Mouse (Mus musculus) c-Kit-positive CD71-positive TER-119-positive erythroid progenitor cells, embryonic 14.5 days (primary cell): ENCODE results near the gene 6430628N08Rik.

Experiments
- DNase-seq: peaks from one replicate; pipeline ENCODE4 v3.0.0-alpha.2; 2013; ENCODE audit warnings: low spot score

Gene 6430628N08Rik

DNA sequence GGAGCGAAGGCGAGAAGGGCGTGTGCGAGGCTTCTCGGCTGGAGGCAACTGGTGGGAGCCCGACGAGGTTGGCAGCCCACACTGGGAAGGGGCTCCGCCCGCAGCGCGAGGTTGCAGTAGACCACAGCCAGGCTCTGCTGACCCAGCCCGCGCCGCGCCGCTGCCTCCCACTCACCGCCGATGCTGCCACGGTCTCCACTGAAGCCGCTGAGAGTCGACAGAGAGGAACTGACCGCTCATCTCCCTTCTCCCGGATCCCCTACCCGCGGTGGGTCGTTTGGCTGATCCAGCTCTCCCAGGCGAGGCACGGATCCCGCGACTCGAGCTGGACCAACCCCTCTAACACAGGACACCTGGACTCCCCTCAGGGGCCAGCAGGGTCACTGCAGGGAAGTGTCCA lies at the start of gene 6430628N08Rik:
Gene 6430628N08Rik (plus strand): TSS at position 113 of the 400 bp plus-strand sequence.
- DNase-seq: no peak

DNA sequence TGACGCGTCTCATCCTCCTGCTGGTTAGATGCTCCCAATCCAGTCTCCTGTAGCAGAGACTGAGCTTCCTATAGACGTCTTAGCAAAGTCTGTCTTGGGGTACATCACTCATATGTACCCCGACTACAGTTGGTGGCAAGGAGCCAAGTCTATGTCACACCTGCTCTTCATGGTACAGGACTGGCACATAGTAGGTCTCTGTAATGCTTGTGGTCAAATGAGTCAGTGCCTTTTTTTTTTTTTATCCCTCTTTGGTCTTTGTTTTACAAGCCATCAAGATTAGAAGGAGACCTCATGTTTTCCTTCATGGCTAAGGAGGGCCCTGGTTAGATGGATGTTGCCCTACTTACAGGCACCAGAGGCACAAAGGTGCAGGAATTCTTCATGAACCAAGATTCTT lies 49.6 kb upstream of the 6430628N08Rik start:
- no peak for DNase-seq

DNA sequence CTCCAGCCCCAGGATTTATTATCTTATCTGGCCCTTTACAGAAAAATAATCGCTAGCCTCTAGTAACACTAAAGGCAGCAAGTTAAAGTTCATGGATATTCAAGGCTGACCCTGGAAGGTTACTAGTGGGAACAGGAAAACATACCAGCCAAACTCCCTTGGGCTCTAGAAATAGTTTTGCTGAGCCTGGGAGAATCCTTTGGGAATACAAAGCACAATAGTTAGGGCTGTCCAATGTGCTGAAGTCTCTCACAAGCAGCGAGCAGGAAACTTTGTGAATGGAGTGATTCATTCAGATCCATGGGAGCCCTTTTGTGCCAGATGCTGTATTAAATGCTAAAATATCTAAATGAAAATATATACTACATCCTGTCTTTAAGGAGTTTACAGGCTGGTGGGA lies 43.8 kb upstream of the 6430628N08Rik start:
- no peak for DNase-seq

DNA sequence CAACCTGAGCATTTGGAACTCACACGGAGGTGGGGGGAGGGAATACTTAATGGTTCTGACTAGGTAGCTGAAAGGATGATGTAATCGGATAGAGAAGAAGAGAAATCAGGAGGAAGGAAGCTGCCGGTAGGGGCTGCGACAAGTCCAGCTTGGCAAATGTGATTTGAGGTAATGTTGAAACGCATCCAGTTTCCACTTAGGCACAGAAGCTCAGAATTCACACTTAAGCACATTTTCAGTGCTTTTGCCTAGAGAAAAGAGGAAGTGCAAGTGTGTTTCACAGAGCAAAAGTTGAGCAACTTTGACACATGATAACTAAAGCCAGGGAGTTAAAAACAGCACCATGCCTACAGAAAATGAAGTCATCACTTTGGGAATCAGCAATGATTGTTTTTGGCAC lies 43.1 kb upstream of the 6430628N08Rik start:
- no peak for DNase-seq

DNA sequence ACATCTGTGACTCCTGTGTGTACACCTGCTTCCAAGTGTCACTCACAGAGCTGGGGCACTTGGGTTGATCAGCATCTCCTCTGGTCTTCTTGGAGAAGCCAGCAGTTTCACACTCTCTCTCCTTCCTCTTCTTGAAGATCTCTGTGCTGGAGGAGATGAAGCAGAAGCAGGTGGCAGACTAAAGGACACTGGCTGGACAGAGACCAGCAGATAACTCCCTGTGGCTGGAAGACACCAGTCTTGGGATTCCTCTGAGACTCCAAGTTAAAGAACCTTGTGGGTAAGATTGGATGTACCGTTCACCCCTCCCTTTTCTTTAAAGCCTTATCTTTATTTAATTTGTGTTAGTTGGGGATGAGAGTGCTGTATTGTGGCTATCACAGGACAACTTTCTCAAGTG lies 42.4 kb upstream of the 6430628N08Rik start:
- peak; percentile 41 for DNase-seq

DNA sequence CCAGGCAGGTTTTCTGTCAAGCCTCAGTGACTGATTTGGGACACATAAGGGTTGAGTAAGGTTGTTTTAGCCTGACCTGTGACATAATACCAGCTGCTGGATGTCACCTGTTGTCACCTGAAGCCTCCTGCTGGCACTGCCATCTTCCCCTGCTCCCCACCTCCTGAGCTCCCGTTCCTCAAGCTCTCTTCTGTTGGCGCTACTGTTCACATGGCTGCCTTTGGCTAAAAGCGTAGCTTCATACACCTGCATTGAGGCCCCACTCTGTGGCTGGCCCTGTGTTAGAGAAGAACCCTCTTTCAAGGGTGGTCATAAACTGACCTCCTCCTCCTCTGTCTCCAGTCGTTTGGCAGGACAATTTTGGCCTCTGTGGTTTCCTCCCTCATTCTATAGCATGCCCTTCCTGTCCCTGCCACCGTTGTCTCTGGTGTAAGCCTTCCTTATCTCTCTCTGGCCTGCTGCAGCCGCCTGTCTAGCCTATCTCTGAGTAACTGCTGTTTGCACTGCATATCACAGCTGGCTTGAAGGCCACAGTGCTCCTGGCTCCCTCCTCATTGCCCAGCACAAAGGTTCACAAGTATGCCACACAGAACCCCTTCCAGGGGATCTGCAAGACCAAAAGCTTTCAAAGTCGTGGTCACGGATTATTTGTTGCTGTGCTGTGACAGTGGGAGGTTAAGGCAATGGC lies 41.3 kb upstream of the 6430628N08Rik start:
- DNase-seq: peak; percentile 87

DNA sequence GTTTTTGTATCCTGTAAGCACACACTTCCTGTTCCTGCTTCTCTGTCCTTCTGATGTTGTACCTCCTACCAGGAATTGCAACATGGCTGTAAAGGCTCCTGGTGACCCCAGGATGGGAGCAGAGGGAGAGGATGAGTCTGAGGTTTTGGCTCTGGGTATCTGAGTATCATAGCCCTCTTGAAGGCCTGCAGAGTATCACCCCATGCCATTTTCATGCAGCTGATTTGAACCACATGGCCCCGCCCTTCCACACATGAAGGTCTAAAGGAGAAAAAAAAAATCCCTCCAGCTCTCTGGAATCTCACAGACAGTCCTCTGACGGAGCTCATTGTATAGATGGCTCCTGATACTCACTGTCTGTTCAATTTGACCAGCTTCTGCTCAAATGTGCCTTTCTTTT lies 40.4 kb upstream of the 6430628N08Rik start:
- DNase-seq: no peak

DNA sequence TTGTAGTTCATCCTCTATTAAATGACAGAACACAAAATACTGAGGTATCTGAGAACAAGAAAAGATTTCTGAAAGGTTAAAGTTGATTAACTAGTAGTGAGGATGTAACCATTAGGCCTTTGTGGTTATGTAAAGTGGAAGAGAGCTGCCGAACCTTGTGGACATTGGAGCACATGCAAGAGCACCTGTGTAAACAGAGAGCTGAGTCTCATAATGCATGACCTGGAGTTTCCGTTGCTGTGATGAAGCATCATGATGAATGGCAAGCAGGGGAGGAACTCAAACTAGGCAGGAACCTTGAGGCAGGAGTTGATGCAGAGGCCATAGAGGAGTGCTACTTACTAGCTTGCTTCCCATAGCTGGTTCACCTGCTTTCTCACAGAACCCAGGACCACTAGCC lies 39.8 kb upstream of the 6430628N08Rik start:
- DNase-seq: no peak

DNA sequence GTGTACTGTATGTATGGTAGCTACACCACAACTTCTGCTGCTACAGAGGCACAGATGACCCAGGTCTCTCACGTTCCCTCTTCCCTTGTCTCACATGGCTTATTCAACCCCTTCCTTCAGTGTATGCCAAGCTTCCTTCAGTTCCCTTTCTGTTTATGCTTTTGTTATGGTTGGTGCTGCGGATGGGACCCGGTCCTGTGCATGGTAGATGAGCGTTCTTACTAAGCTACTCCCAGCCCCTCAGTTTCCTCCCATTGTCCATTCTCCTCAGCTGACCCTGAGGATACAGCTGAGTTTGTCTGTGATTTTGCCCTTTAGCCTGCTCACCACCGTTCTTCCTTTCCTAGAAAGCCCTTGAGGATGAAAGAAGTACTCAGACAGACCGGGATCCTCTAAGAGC lies 38.9 kb upstream of the 6430628N08Rik start:
- no peak for DNase-seq

DNA sequence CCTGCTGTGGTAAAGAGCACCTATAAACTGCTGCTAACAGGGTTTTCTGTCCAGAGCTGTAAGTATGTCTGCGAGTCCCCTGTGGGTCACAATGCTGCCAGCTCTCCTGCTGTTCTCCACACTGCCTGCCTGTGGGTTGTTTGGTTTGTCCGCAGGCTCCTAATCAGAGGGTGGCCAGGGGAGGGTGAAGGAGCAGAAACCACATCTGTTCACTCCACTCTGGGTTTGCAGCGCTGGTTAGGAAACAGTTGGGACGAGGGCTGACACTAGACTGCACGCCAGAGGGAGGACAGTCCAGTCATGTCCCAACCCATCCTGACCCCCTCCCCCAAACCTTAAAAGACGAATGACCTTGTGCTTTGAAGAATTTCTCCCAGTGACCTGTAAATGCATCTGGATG lies 35.4 kb upstream of the 6430628N08Rik start:
- DNase-seq: no peak

DNA sequence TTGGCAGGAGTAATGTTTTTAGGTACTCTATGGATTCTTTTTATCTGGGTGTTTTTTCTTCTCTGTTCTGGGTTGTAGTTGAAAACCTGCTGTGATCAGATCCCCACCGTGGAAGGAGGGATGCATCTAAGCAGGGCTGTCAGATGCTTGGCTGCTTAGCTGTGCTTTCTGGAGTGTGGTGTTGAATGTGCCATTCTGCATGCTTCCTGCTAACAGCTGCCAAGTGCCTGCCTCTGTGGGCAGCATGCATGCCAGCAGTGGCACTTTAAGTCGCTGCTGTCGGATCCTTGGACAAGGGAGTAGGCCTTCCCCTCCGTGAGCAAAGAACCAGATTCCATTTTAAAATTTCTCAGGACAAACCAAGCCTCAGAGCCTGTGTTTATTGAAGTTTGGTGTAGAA lies 34.9 kb upstream of the 6430628N08Rik start:
- no peak for DNase-seq

DNA sequence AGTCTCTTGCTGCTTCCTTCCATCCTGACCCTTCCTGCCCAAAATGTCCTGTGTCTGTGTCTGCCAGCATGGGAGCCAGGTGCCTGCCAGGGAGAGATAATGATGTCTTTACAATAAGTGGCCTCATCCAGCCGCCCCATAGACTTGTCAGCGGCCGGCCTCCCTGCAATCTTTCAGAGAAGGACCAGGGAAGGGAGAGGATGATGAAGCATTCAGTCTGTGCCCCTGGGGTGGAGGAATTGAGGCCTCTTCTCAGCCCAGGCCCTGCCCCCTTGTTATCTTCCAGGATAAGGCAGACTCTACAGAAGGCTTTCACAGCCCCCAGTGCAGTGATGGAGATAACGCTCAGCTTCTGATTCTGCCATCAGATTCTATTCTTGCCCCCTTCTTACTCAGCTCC lies 34.2 kb upstream of the 6430628N08Rik start:
- DNase-seq: peak; percentile 79

DNA sequence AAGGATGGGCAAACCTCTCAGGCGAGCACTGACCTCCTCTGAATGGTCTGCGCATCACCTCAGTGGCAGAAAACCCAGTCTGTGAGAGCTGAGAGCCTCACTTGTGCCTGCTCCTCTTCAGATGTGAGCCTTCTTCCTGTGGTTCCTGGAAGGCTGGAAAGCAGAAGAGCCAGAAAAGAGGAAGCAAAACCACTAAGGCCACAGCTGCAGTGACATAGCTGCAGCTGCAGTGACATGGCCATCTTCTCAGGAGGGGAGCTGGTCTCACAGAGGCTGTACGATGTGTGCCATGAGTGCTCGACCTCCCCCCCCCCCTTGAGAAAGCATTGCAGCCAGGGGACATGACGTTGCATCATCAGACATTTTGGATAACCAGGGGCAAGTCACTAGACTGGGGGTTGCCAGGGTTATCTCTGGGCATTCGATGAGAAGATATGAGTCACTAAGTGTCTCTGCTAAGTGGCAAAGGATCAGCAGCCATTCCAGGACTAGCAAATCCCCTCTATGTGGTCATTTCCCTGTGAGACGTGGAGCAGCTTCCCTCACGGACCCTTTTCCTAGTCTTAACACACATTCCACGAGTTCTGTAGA lies 33.1 kb upstream of the 6430628N08Rik start:
- DNase-seq: no peak

DNA sequence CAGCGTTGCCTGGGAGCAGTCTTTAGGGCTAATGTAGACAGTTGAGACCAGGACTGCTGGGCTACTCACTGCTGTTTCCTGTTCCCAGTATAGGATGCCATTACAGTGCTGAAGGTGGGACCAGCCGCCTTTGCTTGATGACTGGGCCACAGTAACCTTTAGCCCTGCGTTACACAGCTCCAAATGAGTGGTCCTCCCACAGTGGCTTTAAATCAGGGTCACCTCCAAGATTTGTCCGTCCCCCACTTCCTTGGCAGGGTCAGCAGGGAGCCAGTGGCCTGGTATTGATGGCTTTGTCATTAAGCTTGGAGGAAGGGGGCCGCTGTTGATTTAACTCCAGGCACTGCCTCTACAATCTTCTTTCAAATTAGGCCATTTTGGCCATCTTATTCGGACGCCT lies 27.1 kb upstream of the 6430628N08Rik start:
- no peak for DNase-seq

DNA sequence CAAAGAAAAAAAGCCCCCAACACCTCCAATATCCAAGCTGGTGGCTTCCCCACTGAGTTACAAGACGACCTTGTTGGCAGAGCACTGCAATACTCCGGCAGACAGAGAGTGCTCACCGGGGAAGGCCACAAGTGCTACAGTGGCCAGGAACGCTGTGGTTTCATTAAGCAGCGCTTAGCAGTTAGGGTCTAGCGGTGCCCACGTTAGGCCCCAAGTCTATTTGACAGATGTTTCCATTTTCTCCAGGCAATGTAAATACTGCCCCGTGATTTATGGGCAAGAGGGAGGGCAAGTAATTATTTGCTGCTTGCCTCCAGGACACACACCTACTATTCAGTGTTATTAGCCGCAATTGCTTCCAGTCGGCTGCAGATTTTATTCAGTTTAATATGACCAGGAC lies 26.6 kb upstream of the 6430628N08Rik start:
- no peak for DNase-seq

DNA sequence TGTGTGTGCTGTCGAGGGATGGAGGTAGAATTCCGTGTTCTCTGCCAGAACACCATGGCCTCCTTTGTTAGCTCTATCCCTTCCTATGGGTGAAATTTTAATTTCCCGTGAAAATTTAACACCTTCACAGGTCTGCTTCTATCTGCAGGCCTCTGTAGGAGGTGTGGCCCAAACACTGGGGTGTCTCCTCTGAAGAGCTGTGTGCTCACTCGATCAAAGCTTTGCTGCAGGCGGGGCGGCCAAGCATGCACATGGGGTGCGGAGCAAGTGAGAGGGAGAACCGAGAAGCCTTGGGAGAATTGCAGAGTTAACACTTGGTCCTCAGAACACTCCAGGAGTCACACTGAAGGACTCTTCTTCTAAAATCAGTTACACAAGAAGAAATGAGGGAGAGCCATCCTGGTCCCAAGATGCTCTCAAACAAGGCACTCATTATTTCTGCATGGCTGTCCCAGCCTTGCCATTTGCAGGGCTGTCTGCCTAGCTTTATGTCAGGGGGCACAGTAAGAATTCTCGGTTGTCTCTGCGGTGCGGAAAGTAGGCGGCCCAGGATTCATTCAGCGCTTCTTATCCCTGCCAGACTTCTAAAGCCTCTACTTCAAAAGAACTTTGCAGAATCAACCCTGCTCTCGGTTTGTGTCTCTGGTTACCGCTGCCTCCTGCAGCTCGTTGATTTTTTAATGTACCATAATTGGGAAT lies 20.8 kb upstream of the 6430628N08Rik start:
- no peak for DNase-seq

DNA sequence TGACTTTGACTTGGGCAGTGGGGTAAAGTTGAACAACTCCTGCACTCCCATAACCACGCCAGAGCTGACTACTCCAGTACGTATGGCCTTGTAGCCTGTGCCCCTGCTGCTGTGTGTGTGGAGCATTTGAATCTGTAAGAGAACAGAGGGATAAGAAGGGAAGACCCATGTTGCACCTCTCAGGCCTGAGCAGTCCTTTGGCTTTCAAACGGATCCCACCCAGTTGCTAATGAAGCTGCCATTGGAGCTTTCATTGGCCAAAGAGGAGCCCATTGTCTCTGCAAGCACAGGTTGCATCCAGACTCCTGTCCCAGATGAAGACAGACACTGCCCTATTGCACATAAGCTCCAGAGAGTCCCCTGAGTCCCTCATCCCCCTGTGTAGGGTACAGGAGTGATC lies 17.2 kb upstream of the 6430628N08Rik start:
- DNase-seq: no peak

DNA sequence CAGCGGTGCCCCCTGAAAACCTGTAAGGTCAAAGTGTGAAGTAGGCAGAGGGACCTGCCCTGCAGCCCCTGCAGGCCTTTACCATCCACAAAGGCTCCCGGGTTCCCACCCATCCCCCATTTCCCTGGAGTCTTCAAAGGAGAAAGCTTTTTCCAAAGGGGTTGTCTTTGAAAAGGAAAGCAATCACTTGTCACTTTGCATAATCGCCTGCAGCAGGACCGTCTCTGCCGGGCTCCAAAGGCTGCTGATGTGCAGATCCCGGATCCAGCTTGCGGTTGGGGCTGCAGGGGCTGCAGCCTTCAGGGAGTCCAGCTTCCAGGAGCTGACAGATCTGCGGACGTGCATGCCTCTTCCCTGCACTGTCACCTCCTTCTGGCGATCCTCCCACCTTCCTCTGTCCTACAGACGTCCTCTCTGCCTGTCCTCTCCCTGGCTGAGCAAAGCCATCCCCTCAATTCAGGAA lies 12.2 kb upstream of the 6430628N08Rik start:
- DNase-seq: no peak

DNA sequence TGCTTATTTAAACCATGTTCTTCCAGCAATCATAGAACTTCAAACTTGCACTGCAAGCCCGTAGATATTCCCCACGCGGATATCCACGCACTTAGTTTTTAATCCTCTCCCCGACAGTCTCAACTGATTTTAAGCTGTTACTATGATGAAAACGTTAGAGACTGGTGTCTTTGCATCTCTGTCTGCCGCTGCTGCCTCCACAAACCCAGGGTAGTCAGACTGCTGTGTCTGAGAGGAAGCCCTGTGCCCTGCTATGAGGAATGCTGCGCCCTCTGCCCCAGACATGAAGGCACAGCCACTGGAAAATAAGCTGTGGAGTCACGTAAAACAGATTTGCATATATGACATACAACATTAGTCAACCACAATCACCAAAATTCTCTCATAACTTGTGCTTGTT lies 11.6 kb upstream of the 6430628N08Rik start:
- DNase-seq: no peak

DNA sequence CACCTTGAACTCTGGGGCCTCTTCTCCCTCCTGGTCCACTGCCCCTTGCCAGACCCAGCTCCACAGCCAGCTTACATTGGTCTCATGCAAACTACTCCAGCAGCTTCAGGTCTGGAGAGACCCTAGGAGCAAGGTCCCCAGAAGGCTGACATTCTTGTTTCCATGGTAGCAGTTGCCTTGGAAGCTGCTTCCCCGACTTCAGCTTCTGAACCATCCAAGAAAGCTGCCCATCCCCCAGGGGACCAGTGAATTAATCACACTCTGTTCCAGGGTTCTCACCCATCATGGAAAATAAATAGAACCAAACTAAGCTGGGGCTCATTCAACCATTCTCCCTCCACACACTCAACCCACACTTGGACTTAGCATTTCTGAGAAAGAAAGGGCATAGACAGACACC lies 9.3 kb upstream of the 6430628N08Rik start:
- no peak for DNase-seq

DNA sequence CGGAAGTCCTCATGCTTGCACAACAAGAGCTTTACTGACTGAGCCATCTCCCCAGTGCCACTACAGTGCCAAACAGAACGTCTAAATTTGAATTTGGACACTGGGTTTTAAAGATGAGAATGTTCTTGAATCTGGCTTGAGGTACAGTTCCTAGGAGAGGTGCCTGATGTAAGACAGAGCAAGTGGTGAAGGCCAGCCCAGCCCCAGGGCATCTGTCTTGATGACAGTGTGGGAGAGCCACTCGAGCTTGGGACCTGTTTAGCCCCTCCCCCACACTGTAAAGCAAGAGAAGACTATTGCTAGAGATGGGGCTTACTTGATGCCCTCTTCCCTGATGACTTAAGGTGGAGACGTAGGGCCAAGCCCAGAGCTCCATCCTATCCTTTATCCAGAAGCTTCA lies 8.3 kb upstream of the 6430628N08Rik start:
- no peak for DNase-seq

DNA sequence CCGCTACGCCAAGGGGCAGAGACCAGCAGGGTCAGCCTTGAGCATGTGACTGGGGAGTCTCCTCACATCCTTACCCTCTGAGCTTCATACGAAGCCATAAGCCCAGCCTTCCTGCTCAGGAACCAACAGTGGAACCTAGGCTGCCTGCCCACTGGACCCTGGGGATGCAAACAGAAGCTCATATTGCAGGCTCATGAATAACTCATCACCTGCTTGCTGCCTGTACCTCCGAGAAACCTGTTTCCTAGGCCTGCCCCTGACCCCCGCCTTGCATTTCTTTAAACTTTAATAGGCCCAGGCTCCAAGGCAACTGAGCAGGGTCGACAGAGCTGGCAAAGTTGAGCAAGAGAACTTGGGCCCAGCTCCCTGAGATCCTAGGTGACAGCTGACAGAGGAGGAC lies 6.4 kb upstream of the 6430628N08Rik start, which contains the start of gene Kncn:
Gene Kncn (plus strand): TSS at position 379 of the 400 bp plus-strand sequence.
- DNase-seq: no peak

DNA sequence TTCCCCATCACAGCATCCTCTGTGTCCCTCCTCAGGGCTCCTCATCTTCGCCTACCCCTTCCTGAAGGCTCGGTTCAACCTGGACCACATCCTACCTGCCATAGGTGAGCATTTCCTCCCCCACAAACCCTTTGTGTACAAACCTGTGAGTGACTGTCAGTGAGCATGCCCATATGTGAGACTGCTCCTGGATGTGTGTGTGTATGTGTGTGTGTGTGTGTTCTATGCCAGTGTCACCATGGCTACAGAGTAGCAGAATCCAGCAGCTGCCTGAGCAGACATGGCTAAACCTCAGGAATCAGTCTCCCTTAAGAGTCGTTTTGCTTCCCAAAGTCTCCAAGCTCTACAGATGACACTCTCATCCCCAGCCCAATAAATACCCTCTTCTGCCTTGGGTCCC lies 4.6 kb upstream of the 6430628N08Rik start:
- DNase-seq: no peak
